Mouse (Mus musculus) leukemia stem cell, adult 10-12 weeks (primary cell): ENCODE data around the gene Sfpq. TPM values are rescaled to one million over a fixed set of nuclear protein-coding genes. Genes with fewer than 3 reads are reported as not detected.

Source experiments
- polyA plus RNA-seq: library from polyadenylated mRNA; stranded (reverse); fragments of >175 nt; gene quantifications from 2 replicates; pipeline ENCODE4 v1.2.3, GENCODE M21; 2012; ENCODE audit warnings: low replicate concordance

The Sfpq gene
- 421 and 927 TPM in 2 replicates for polyA plus RNA-seq

DNA sequence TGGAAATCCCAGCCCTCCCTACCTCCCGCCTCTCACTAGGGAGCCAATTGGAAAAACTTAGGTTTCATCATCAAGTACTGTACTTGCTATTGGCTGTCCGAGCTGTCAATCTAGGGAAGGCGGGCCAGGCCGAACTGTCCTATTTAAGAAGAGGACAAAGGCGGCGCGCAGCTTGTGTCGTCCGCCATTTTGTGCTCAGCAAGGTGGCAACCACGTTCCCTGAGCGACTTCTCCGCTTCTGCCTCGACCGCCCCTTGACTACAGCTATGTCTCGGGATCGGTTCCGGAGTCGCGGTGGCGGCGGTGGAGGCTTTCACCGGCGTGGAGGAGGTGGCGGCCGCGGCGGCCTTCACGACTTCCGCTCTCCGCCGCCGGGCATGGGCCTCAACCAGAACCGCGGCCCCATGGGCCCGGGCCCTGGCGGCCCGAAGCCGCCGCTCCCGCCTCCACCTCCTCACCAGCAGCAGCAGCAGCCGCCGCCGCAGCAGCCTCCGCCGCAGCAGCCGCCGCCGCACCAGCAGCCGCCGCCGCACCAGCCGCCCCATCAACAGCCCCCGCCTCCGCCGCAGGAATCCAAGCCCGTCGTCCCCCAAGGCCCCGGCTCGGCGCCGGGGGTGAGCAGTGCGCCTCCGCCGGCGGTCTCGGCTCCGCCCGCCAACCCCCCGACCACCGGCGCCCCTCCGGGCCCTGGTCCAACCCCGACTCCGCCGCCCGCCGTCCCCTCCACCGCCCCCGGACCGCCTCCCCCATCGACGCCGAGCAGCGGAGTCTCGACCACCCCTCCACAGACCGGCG, at the start of gene Sfpq:
TSS of gene Sfpq (plus strand) at position 174 of the 795 bp plus-strand sequence.

DNA sequence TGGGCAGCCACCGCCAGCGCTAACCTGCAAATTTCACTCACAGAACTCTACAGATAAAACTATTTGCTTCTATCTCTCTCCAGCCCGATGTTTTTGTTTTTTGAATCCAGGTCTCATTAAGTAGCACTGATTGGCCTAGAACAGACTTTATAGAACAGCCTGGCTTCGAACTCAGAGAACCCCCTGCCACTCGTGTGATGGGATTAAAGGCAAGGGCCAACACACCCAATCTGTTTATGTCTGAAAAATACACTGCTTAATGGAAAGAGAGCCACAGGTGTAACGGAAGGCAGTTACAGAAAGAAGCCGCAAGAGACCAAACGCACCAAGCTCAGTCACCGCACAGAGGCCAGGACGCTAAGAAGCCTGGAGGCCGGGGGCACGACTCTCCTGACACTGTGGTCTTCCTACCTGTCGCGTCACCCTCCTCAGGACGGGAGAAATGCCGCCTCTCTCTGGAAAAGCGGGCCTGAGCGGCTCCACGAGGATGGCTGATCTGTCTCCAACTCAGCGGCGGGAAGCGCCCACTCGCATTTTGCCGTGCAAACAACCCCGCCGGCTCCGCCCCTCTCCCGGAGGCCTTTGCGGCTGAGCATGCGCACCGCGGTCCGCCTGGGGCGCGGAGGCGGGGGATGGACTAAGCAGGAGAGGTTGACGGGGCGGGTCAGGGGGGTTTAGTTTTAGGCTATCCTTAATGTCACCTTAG, 39.6 kb downstream of the Sfpq start, which contains the start of gene Zmym1:
TSS of gene Zmym1 (minus strand) at position 568 of the 706 bp plus-strand sequence.

DNA sequence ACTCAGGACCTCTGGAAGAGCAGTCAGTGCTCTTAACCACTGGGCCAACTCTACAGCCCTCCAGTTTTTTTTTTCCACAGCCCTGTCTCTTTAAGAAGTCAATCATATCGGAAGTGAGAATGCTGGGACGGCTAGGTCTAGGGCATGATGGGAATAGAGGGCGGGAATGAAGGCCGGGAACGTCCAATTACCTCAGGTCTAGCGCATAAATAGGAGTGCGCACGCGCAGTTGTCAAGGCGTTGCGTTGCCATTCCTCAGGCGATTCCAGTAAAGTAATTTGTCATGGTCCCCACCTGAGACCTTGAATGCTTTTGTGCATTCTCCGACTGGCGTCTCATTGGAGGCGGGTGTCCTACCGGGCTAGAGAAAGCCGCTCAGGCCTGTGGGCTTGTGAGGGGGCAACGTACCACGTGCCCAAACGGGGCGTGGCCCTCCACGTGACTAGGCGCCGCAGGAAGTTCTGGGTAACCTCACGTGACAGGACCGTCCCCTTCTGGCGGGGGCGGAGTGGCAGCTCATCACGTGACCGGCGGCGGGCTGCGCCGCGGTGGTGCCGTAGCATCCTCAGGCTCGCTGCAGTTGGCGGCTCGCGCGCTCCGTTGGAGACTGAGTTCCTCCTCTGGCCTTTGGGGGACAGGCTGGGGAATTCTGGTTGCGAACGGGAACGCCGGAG, 55.9 kb downstream of the Sfpq start, which contains the start of gene Zmym6:
TSS of gene Zmym6 (plus strand) at position 509 of the 674 bp plus-strand sequence.

Other genes starting within 250 kb of the Sfpq start
- gene Zmym4, start 53.2 kb upstream of the Sfpq start, polyA plus RNA-seq, result 1.5 and 2.5 TPM in 2 replicates
- 0.41 and 2.1 TPM in 2 replicates for gene Zmym1, start 39.8 kb downstream of the Sfpq start, polyA plus RNA-seq
- 0.44 and 0.48 TPM in 2 replicates for gene Zmym6, start 56.1 kb downstream of the Sfpq start, polyA plus RNA-seq
- 0.50 and 0.63 TPM in 2 replicates for gene Tmem35b, start 102.4 kb downstream of the Sfpq start, polyA plus RNA-seq
- 0.59 and 3.9 TPM in 2 replicates for gene Dlgap3, start 147.9 kb downstream of the Sfpq start, polyA plus RNA-seq
- gene Smim12, start 222.5 kb downstream of the Sfpq start, polyA plus RNA-seq, result 14.9 and 20.2 TPM in 2 replicates